Mouse (Mus musculus): ENCODE measurements at regions not wholly inside any gene's neighbourhood (a gene's known extent, or its start where the extent isn't known, plus 50 kb on each side); places are given as distances from the start of the nearest gene placed in this dataset.

- DNase-seq (ENCODE audit: low spot score in 2 of 2) = no peak
Observed at GRCm38 (mm10) chr15:88548261-88548660, 51.8 kb upstream of the Zdhhc25 start.
